ENCODE assay signal across 24 mouse cellular contexts in the genomic region with DNA sequence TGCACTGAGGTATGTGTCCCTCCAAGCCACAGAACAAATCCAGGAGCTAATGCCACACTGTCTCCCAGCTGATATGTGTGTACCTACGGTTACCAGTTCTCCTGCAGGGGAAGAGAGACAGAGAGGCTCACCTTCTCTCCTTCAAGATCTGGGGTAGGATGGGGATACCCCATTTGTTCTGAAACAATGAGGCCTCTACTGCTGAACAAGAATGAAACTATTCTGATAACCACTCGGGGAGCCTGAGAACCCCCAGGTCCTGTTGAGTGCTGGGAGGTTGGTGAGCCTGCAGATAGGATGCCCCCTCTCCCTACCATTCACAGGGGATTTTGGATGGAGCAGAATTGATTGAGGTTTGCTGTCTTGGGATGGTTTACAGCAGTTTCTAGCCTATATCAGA. TPM values are rescaled to one million over a fixed set of nuclear protein-coding genes. Genes with fewer than 3 reads are reported as not detected.
A peak's percentile ranks its signal among the peaks of the same experiment; 100 is the strongest.
DNase-seq lines count a peak whose midpoint lies in the region; ATAC-seq and TF ChIP-seq lines count a peak whose summit lies in the region.
"Had no signal": no experiment of that assay in that cellular context is flagged by ENCODE, and none has a peak within 500 bp of the region (broad histone marks: within the 10 kb centered on the region; RNA-seq: fewer than 3 reads in every experiment).

No protein-coding gene starts in this region.

- no peaks in the 10 kb centered on the region for H3K79me2 ChIP-seq in CH12.LX (replicated peaks; ENCODE audit: control insufficient read depth, extremely low read depth, insufficient read depth, poor library complexity, severe bottlenecking)

- TF ChIP-seq EP300 in CH12.LX (IDR thresholded peaks at IDR 0.05; ENCODE audit: low read length): no peak

- peak; percentile 75 for DNase-seq in midbrain, embryonic 11.5 days (ENCODE audit: low spot score, missing footprints)
- DNase-seq in midbrain, embryonic 10.5 days (ENCODE audit: low spot score): no peak
- DNase-seq in CH12.LX (ENCODE audit: extremely low read depth): no peak
- DNase-seq in gastrocnemius, postnatal 4 days (ENCODE audit: low spot score in 2 of 2): no peak
- no peak for DNase-seq in layer of hippocampus, postnatal 10 days (ENCODE audit: low spot score in 2 of 2)
- DNase-seq: adrenal gland, adult 2 months; adrenal gland, postnatal 10 days; adrenal gland, postnatal 25 days; cerebellum, adult 11 months; cerebellum, adult 18-20 months; cerebellum, adult 8-10 months; cerebellum, adult 9-11 months; cerebellum, postnatal 14 days; cerebellum, postnatal 36 days; embryo, embryonic 11 days had no signal

- ATAC-seq in midbrain, embryonic 11.5 days (ENCODE audit: low FRiP score): no peak
- ATAC-seq: CD4-positive, CD25-positive, alpha-beta regulatory T cell, adult 4 months; forebrain, embryonic 14.5 days; forebrain, embryonic 16.5 days had no signal

- no peak overlapping the region for H3K27ac ChIP-seq in midbrain, embryonic 11.5 days (ENCODE audit: low read depth, low read length)
- H3K27ac ChIP-seq in midbrain, embryonic 10.5 days (replicated peaks): no peak overlapping the region
- no peak overlapping the region for H3K27ac ChIP-seq in CH12.LX (ENCODE audit: insufficient read depth, low read depth)
- H3K27ac ChIP-seq: embryonic facial prominence, embryonic 13.5 days; forebrain, embryonic 10.5 days; forebrain, embryonic 12.5 days had no signal

- no peak overlapping the region for H3K9ac ChIP-seq in midbrain, embryonic 11.5 days (ENCODE audit: low read length)
- H3K9ac ChIP-seq in CH12.LX (ENCODE audit: insufficient read depth, low read depth): no peak overlapping the region
- H3K9ac ChIP-seq: embryonic facial prominence, embryonic 13.5 days; embryonic facial prominence, embryonic 15.5 days; forebrain, embryonic 12.5 days had no signal

- no peaks in the 10 kb centered on the region for H3K4me1 ChIP-seq in midbrain, embryonic 11.5 days (ENCODE audit: control insufficient read depth, insufficient read depth, low read length)
- 0 out of 2 replicates have a peak, but pooled peaks cover 3% of the 10 kb centered on the region for H3K4me1 ChIP-seq in midbrain, embryonic 10.5 days
- H3K4me1 ChIP-seq in CH12.LX (ENCODE audit: control insufficient read depth in 1 of 2, insufficient read depth in 2 of 2): peaks cover 25 to 42% of the 10 kb centered on the region in 2 experiments

- TF ChIP-seq CTCF in CH12.LX (conservative IDR thresholded peaks at IDR 0.05 in 1 of 2, IDR thresholded peaks at IDR 0.05 in 1 of 2; ENCODE audit: low read depth in 2 of 2, low read length in 2 of 2): no peak

- in situ Hi-C loops in CH12.LX (cut with MboI; ENCODE audit: low pct_ligation_motif_present, low pct_unique_long_range_greater_than_20kb, low sequenced_read_pairs): loop anchor here (5.0 kb wide), 2 partner anchors 33 to 113 kb away; no protein-coding TSS in a partner anchor

- peaks cover 4% of the 10 kb centered on the region; the same call in 1 of the 2 replicates for H3K36me3 ChIP-seq in midbrain, embryonic 11.5 days (ENCODE audit: control insufficient read depth, insufficient read depth, low read length)
- H3K36me3 ChIP-seq in midbrain, embryonic 10.5 days: peaks cover 26% of the 10 kb centered on the region
- peaks cover 9 to 22% of the 10 kb centered on the region in 2 experiments for H3K36me3 ChIP-seq in CH12.LX (replicated peaks in 1 of 2; ENCODE audit: control insufficient read depth in 1 of 2, insufficient read depth in 1 of 2, low read length in 1 of 2)

- no peaks in the 10 kb centered on the region for H3K27me3 ChIP-seq in midbrain, embryonic 11.5 days (ENCODE audit: control insufficient read depth, insufficient read depth, low read length)
- H3K27me3 ChIP-seq in midbrain, embryonic 10.5 days (ENCODE audit: low read depth, poor library complexity, severe bottlenecking): no peaks in the 10 kb centered on the region
- peaks cover 19% of the 10 kb centered on the region for H3K27me3 ChIP-seq in CH12.LX (replicated peaks)
- H3K27me3 ChIP-seq: embryonic facial prominence, embryonic 13.5 days; embryonic facial prominence, embryonic 15.5 days had no signal

- H3K4me2 ChIP-seq in midbrain, embryonic 11.5 days: no peak overlapping the region
- H3K4me2 ChIP-seq in CH12.LX (ENCODE audit: insufficient read depth, low read depth, poor library complexity, severe bottlenecking): no peak overlapping the region
- H3K4me2 ChIP-seq: embryonic facial prominence, embryonic 13.5 days; embryonic facial prominence, embryonic 15.5 days; forebrain, embryonic 12.5 days had no signal

- WGBS in midbrain, embryonic 11.5 days: 75% methylated on average over 2 of the region's 2 CpGs
- WGBS in midbrain, embryonic 10.5 days: 90% methylated on average over 2 of the region's 2 CpGs

- TF ChIP-seq RAD21 in CH12.LX (IDR thresholded peaks at IDR 0.05; ENCODE audit: low read depth, low read length): no peak

- dilution Hi-C loops in CH12.LX (cut with MboI; ENCODE audit: extremely low pct_ligation_motif_present, extremely low pct_unique_long_range_greater_than_20kb, low sequenced_read_pairs): no loop called here

- no peak for TF ChIP-seq POLR2A in CH12.LX (IDR thresholded peaks at IDR 0.05; ENCODE audit: low read depth, low read length)

- no peak overlapping the region for H3K4me3 ChIP-seq in midbrain, embryonic 11.5 days (ENCODE audit: low read depth, low read length)
- no peak overlapping the region for H3K4me3 ChIP-seq in midbrain, embryonic 10.5 days
- peak overlapping the region in 1 of 3 experiments; percentile 6 for H3K4me3 ChIP-seq in CH12.LX (replicated peaks in 1 of 3; ENCODE audit: low read depth in 2 of 3, low read length in 2 of 3, poor library complexity in 1 of 3)
- H3K4me3 ChIP-seq: embryonic facial prominence, embryonic 13.5 days; embryonic facial prominence, embryonic 15.5 days; erythroblast, embryonic 14.5 days; forebrain, embryonic 10.5 days; forebrain, embryonic 12.5 days had no signal

- H3K9me3 ChIP-seq in midbrain, embryonic 11.5 days (ENCODE audit: control insufficient read depth, low read length): no peaks in the 10 kb centered on the region
- no peaks in the 10 kb centered on the region for H3K9me3 ChIP-seq in midbrain, embryonic 10.5 days (replicated peaks)
- no peaks in the 10 kb centered on the region for H3K9me3 ChIP-seq in CH12.LX (replicated peaks; ENCODE audit: low read length)
- H3K9me3 ChIP-seq: embryonic facial prominence, embryonic 13.5 days; embryonic facial prominence, embryonic 15.5 days; forebrain, embryonic 10.5 days; forebrain, embryonic 12.5 days had no signal

TF ChIP-seq in CH12.LX, 34 proteins besides CTCF, POLR2A, EP300 and RAD21 (continues in another document):
- TF ChIP-seq KAT2A (IDR thresholded peaks at IDR 0.05; ENCODE audit: insufficient replicate concordance, low read length) (no peak), CHD1 (IDR thresholded peaks at IDR 0.05; ENCODE audit: low read depth, low read length) (no peak), ETS1 (conservative IDR thresholded peaks at IDR 0.05; ENCODE audit: low read depth, low read length) (0 out of 2 replicates have a peak, but pooled peaks have one; percentile 24), USF1 (IDR thresholded peaks at IDR 0.05; ENCODE audit: low read depth, low read length) (no peak), IRF4 (IDR thresholded peaks at IDR 0.05; ENCODE audit: low read depth, low read length) (peak; percentile 59), BHLHE40 (IDR thresholded peaks at IDR 0.05; ENCODE audit: low read depth, low read length) (0 out of 2 replicates have a peak, but pooled peaks have one; percentile 16), JUND (conservative IDR thresholded peaks at IDR 0.05; ENCODE audit: low read depth, low read length) (no peak)

RNA-seq across cellular contexts. Expression of gene Lmna, which starts 10.3 kb away (rescaled TPM):
- 17.9 and 21.2 TPM in 2 replicates for polyA plus RNA-seq in midbrain, embryonic 11.5 days (2014; fragmentation: Nextera tagmentation; extraction: Ambion mirVana)
- polyA plus RNA-seq in midbrain, embryonic 10.5 days (2016; fragmentation: Nextera tagmentation; extraction: Ambion mirVana): 13.5 and 18.3 TPM in 2 replicates
- total RNA-seq in CH12.LX (2012; rRNA removed) (60.7 and 67.7 TPM in 2 replicates), CH12.LX (2014; rRNA removed) (16.1 and 19.8 TPM in 2 replicates)
- 17.2 and 21.5 TPM in 2 replicates for polyA plus RNA-seq in CH12.LX (2012; ENCODE audit: insufficient read length, low read depth)
- 100 to 1,000 TPM; 355 to 365 TPM for total RNA-seq in gastrocnemius, postnatal 4 days (2021)
- 10 to 100 TPM; 46.2 to 50.5 TPM for total RNA-seq in layer of hippocampus, postnatal 10 days (2021)

RNA-seq across cellular contexts. Expression of gene Mex3a, which starts 12.1 kb away (rescaled TPM):
- 44.5 and 45.1 TPM in 2 replicates for polyA plus RNA-seq in midbrain, embryonic 11.5 days (2014; fragmentation: Nextera tagmentation; extraction: Ambion mirVana)
- 27.7 and 33.8 TPM in 2 replicates for polyA plus RNA-seq in midbrain, embryonic 10.5 days (2016; fragmentation: Nextera tagmentation; extraction: Ambion mirVana)
- total RNA-seq in CH12.LX (2012; rRNA removed) (3.4 and 4.9 TPM in 2 replicates), CH12.LX (2014; rRNA removed) (0.86 and 1.1 TPM in 2 replicates)
- 2.0 and 2.5 TPM in 2 replicates for polyA plus RNA-seq in CH12.LX (2012; ENCODE audit: insufficient read length, low read depth)
- 10 to 100 TPM; 12.9 to 13.1 TPM for total RNA-seq in gastrocnemius, postnatal 4 days (2021)
- total RNA-seq in layer of hippocampus, postnatal 10 days (2021): 10 to 100 TPM; 17.0 to 18.5 TPM

RNA-seq across cellular contexts. Expression of gene Rab25, which starts 28.0 kb away (rescaled TPM):
- polyA plus RNA-seq in midbrain, embryonic 11.5 days (2014; fragmentation: Nextera tagmentation; extraction: Ambion mirVana): 0.25 and 0.86 TPM in 2 replicates
- 0.49 and 0.79 TPM in 2 replicates for polyA plus RNA-seq in midbrain, embryonic 10.5 days (2016; fragmentation: Nextera tagmentation; extraction: Ambion mirVana)
- 4.1 and 7.1 TPM in 2 replicates for total RNA-seq in CH12.LX (2012; rRNA removed)
- 0.76 and 0.79 TPM in 2 replicates for total RNA-seq in CH12.LX (2014; rRNA removed)
- polyA plus RNA-seq in CH12.LX (2012; ENCODE audit: insufficient read length, low read depth): 1.8 and 2.0 TPM in 2 replicates
- total RNA-seq in gastrocnemius, postnatal 4 days (2021): under 1 TPM; 0.57 to 0.91 TPM
- total RNA-seq in layer of hippocampus, postnatal 10 days (2021): not detected
- total RNA-seq: adrenal gland, adult 2 months; adrenal gland, postnatal 10 days; adrenal gland, postnatal 25 days; common myeloid progenitor, adult 5-6 weeks had no signal
- polyA plus RNA-seq: CD4-positive, CD25-positive, alpha-beta regulatory T cell, adult 4 months; erythroblast, embryonic 14.5 days; forebrain, embryonic 14.5 days; forebrain, embryonic 16.5 days had no signal

RNA-seq across cellular contexts. Expression of gene Lamtor2, which starts 32.8 kb away (rescaled TPM):
- 87.2 and 103 TPM in 2 replicates for polyA plus RNA-seq in midbrain, embryonic 11.5 days (2014; fragmentation: Nextera tagmentation; extraction: Ambion mirVana)
- polyA plus RNA-seq in midbrain, embryonic 10.5 days (2016; fragmentation: Nextera tagmentation; extraction: Ambion mirVana): 175 and 192 TPM in 2 replicates
- total RNA-seq in CH12.LX (2012; rRNA removed) (73.2 and 96.6 TPM in 2 replicates), CH12.LX (2014; rRNA removed) (42.3 and 44.0 TPM in 2 replicates)
- 56.0 and 83.9 TPM in 2 replicates for polyA plus RNA-seq in CH12.LX (2012; ENCODE audit: insufficient read length, low read depth)
- total RNA-seq in gastrocnemius, postnatal 4 days (2021): 10 to 100 TPM; 78.5 to 81.4 TPM
- total RNA-seq in layer of hippocampus, postnatal 10 days (2021): 100 to 1,000 TPM; 117 to 126 TPM

RNA-seq across cellular contexts. Expression of gene Ubqln4, which starts 33.5 kb away (rescaled TPM):
- 72.4 and 73.0 TPM in 2 replicates for polyA plus RNA-seq in midbrain, embryonic 11.5 days (2014; fragmentation: Nextera tagmentation; extraction: Ambion mirVana)
- polyA plus RNA-seq in midbrain, embryonic 10.5 days (2016; fragmentation: Nextera tagmentation; extraction: Ambion mirVana): 71.1 and 74.1 TPM in 2 replicates
- total RNA-seq in CH12.LX (2012; rRNA removed) (39.6 and 47.3 TPM in 2 replicates), CH12.LX (2014; rRNA removed) (22.4 and 22.8 TPM in 2 replicates)
- polyA plus RNA-seq in CH12.LX (2012; ENCODE audit: insufficient read length, low read depth): 55.7 and 62.2 TPM in 2 replicates
- total RNA-seq in gastrocnemius, postnatal 4 days (2021): 10 to 100 TPM; 54.9 to 58.0 TPM
- total RNA-seq in layer of hippocampus, postnatal 10 days (2021): 10 to 100 TPM; 79.9 to 81.8 TPM

Comparison
In these comparisons a context has a peak if more than half of its experiments do, and no peak if none do; other contexts are left out.
1. RNA of gene Lmna, which starts 10.3 kb away (total RNA-seq): 355 to 365 TPM in gastrocnemius, postnatal 4 days; 16.1 to 67.7 TPM in CH12.LX and 46.2 to 50.5 TPM in layer of hippocampus, postnatal 10 days; every median in the first group is over 4 times any median in the second.